Mouse (Mus musculus): ENCODE results near the gene 6430571L13Rik.
A peak's percentile ranks its signal among the peaks of the same experiment; 100 is the strongest.

6430571L13Rik gene

GRCm38 (mm10) chr9:107340911-107341645 lies 676 bp downstream of the 6430571L13Rik start:
- DNase-seq, result peak; percentile 71

GRCm38 (mm10) chr9:107342201-107342709 lies 1.9 kb downstream of the 6430571L13Rik start:
- peak; percentile 69 for DNase-seq

- DNase-seq, result peak; percentile 96
These were observed 2.9 kb downstream of the 6430571L13Rik start for GRCm38 (mm10) chr9:107343146-107343943.

- peak; percentile 74 for DNase-seq
These were observed 3.6 kb downstream of the 6430571L13Rik start for GRCm38 (mm10) chr9:107344027-107344426.

- no peak for DNase-seq
These were observed 5.7 kb downstream of the 6430571L13Rik start for GRCm38 (mm10) chr9:107346081-107346480.

DNA sequence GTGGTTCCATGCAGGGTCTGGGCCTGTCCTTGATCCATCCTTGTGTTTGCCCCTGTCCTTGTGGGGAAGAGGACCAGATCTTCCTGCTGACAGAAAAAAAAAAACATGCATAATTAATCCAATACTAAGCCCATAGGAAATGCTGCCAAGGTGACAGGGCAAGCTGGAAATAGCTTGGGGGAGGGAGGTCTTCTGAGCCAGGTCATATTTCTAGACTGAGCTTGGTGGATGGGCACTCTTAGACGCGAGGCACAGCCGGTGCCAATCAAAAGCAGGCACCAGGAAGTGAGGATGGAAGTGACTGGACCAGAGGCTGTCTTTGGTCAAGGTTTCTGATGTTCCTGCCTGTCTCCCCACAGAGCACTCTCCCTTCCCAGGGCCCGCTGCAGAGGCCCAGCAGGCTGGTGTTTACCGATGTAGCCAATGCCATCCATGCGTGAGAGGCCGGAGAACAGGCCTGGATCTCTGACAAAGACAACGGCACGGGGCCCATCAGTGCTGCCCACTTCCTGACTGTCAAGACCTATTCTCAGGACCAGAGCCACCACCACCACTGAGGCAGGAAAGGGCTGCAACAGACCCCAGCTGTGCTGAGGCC lies 7.3 kb downstream of the 6430571L13Rik start:
- DNase-seq, result peak; percentile 67

GRCm38 (mm10) chr9:107349321-107349720 lies 8.9 kb downstream of the 6430571L13Rik start:
- DNase-seq, result peak; percentile 34

GRCm38 (mm10) chr9:107354826-107355225 lies 14.4 kb downstream of the 6430571L13Rik start:
- DNase-seq, result peak; percentile 42

DNA sequence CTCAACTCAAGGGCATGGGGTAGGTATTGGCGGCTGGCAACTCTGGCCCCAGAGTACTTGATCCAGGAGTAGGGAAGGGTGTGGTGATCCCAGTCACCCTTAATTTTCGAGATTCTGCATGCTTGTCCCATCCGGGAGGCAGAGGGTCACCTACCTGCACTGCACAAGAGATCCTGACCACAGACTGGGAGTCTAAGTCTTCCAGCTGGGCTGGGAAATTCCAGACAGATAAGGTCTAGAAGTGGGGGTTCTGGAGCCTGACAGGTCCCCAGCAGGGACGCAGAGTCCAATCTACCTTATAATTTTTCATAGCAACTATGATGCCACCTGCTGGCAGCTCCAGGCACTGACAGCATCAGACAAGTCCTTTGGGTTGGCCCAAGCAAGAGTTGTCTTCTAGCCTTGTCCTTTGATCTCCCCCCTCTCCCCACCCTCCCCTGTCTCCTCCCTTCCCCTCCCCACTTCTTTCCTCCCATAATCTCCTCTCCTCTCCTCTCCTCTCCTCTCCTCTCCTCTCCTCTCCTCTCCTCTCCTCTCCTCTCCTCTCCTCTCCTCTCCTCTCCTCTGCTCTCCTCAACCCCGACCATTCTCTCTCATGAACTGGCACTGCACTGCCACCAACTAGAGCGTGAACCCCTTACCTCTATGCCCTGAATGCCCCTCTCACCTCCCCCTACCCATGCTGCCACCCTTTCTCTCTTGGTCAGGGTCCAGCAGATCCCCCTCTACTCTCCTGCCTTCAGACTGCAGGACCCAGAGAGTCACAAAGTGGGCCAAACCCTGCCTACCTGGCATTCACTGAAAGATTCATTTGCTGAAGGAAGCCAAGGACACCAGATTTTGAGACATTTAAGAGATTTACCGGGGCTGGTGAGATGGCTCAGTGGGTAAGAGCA lies 15.7 kb downstream of the 6430571L13Rik start:
- DNase-seq, result peak; percentile 90

GRCm38 (mm10) chr9:107357651-107358050 lies 17.2 kb downstream of the 6430571L13Rik start:
- peak; percentile 91 for DNase-seq

DNA sequence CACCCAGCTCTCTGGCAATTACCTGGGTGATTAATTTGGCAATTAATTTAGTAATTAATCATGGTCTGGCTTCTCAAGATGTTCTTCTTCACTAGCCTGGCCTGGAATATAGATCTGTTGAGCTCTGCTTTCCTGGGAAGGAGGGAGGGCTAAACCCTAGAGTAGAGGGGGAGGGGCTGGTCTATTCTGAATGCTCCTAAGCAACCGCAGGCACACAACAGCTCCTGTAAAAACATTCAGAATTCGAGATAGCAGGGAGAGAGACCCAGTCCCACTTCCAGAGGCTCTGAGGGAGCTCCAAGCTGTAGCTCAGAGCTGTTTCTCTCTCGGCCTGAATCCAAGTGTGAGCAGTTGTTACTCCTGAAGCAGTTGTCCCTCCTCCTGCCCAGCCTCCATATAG lies 20.6 kb downstream of the 6430571L13Rik start:
- no peak for DNase-seq

DNA sequence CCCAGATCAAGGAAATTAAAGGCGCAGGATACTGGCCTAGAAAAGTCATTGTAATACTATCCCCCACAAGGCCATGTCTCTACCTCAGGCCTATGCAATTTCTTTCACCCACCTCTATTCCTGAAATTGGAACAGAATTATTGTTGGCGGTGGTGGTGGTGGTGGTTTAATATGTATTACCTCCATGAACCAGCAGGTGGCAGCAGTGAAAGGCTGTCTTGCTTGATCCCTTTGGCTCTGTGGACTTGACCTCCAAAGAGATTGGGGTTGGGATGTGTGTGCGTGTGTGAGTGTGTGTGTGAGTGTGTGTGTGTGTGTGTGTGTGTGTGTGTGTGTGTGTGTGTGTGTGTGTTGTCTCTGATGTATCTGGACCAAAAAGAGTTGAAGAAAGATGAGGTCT lies 26.2 kb downstream of the 6430571L13Rik start:
- peak; percentile 85 for DNase-seq

DNA sequence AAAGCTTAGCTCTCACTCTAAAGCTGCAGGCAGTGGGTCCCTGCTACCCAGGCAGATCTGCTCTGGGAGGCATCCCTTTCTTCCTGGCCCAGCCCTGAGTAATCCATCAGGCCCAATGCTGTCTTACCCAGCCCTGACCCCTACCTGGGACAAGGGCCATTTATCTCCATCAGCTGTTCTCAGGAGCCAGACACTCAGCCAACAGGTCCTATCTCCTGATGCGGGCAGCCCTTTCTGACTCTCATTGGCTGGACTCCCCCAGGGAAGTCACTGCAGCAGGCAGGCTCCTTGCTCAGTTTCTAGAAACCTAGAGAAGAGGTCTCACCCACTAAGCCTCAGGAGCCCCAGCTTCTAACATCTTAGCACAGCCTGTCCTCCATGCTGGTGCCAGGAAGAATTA lies 27.9 kb downstream of the 6430571L13Rik start:
- DNase-seq, result no peak

DNA sequence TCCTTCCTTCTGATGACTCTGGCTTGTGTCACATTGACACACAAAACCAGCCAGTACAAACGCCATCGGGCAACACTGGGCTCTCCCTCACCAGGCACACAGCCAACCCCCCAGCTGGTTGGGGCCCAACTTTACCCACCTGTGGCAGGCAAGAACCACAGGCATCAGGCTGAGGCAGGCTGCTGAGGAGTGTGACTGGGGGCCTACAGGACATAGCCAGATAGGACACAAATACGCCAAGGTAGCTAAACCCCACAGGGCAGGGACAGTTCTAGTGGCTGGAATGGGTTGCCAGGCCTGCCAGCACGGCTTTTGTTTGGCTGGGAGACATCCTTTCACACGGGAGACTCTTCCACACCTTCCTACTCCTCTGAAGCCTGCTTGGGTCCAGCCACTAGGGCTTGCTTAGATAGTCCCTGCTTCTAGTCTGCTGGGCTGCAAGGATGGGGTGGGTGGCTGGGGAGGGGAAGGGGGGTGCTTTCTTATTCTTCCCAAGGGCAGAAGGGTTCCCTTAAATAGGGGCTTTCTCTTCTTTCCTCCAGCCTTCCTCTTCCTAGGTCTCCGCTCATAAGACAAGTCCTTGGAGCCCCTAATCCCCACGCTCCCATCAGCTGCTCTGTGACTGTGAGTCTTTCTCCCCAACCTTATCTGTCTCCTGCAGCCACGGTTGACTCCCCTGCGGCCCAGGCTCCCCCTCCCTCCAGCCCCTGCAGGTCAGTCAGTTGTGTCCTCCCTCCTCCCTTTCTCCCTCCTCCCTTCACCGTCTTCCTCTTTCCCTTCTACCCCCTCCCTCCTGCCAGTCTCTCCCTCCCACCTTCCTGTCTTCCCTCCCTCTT lies 29.1 kb downstream of the 6430571L13Rik start:
- no peak for DNase-seq

GRCm38 (mm10) chr9:107370106-107370463 lies 29.7 kb downstream of the 6430571L13Rik start:
- no peak for DNase-seq

GRCm38 (mm10) chr9:107372441-107372840 lies 32.0 kb downstream of the 6430571L13Rik start:
- no peak for DNase-seq

GRCm38 (mm10) chr9:107374623-107375022 lies 34.2 kb downstream of the 6430571L13Rik start:
- DNase-seq, result no peak

- no peak for DNase-seq
These were observed 35.0 kb downstream of the 6430571L13Rik start for GRCm38 (mm10) chr9:107375451-107375850.

GRCm38 (mm10) chr9:107377961-107378512 lies 37.6 kb downstream of the 6430571L13Rik start:
- DNase-seq, result peak; percentile 70

- DNase-seq, result no peak
These were observed 41.3 kb downstream of the 6430571L13Rik start for GRCm38 (mm10) chr9:107381723-107382122.

GRCm38 (mm10) chr9:107384396-107384795 lies 44.0 kb downstream of the 6430571L13Rik start:
- peak; percentile 72 for DNase-seq

All from cerebellum, adult 9-10 months (tissue).